Mouse (Mus musculus): ENCODE measurements around the gene Rgp1. TPM values are rescaled to one million over a fixed set of nuclear protein-coding genes. Genes with fewer than 3 reads are reported as not detected.

The Rgp1 gene
- polyA plus RNA-seq, 1 experiment from 2014 or later, result 38.7 TPM

- Histone ChIP-seq H3K27ac (ENCODE audit: low read depth, low read length) (no peak overlapping the region), H3K27me3 (ENCODE audit: control insufficient read depth, insufficient read depth, low read length) (no peaks in the 10 kb centered on the region), H3K9ac (ENCODE audit: low read length) (no peak overlapping the region), H3K36me3 (ENCODE audit: control insufficient read depth, insufficient read depth, low read length) (peaks cover 6% of the 10 kb centered on the region; the same call in 1 of the 2 replicates), H3K4me1 (replicated peaks; ENCODE audit: control insufficient read depth, insufficient read depth, low read length) (peaks cover 13% of the 10 kb centered on the region; the same call in 1 of the 2 replicates), H3K4me3 (ENCODE audit: low read depth, low read length) (no peak overlapping the region), H3K9me3 (ENCODE audit: control insufficient read depth, low read length) (no peaks in the 10 kb centered on the region), H3K4me2 (ENCODE audit: low read depth, low read length, severe bottlenecking) (no peak overlapping the region)
- no peak for DNase-seq (ENCODE audit: low spot score)
- no peak for ATAC-seq (replicated peaks; ENCODE audit: low FRiP score)
- 63% methylated on average over 2 of the region's 2 CpGs for WGBS
Measured at GRCm38 (mm10) chr4:43564231-43564630, 14.3 kb upstream of the Rgp1 start.

GRCm38 (mm10) chr4:43567140-43567539 lies 11.4 kb upstream of the Rgp1 start:
- 92% methylated on average over 9 of the region's 9 CpGs for WGBS
- peaks cover 10% of the 10 kb centered on the region for H3K36me3 ChIP-seq (ENCODE audit: control insufficient read depth, insufficient read depth, low read length)
- no peak overlapping the region for H3K4me2 ChIP-seq (ENCODE audit: low read depth, low read length, severe bottlenecking)
- no peak overlapping the region for H3K4me3 ChIP-seq (ENCODE audit: low read depth, low read length)
- no peaks in the 10 kb centered on the region for H3K27me3 ChIP-seq (ENCODE audit: control insufficient read depth, insufficient read depth, low read length)
- no peak overlapping the region for H3K9ac ChIP-seq (ENCODE audit: low read length)
- ATAC-seq (replicated peaks; ENCODE audit: low FRiP score), result no peak
- no peak for DNase-seq (ENCODE audit: low spot score)
- 0 out of 2 replicates have a peak, but pooled peaks cover 2% of the 10 kb centered on the region for H3K4me1 ChIP-seq (replicated peaks; ENCODE audit: control insufficient read depth, insufficient read depth, low read length)
- H3K9me3 ChIP-seq (ENCODE audit: control insufficient read depth, low read length), result no peaks in the 10 kb centered on the region
- H3K27ac ChIP-seq (ENCODE audit: low read depth, low read length), result no peak overlapping the region

- Histone ChIP-seq H3K9me3 (ENCODE audit: control insufficient read depth, low read length) (no peaks in the 10 kb centered on the region), H3K27me3 (ENCODE audit: control insufficient read depth, insufficient read depth, low read length) (no peaks in the 10 kb centered on the region), H3K36me3 (ENCODE audit: control insufficient read depth, insufficient read depth, low read length) (peaks cover 9% of the 10 kb centered on the region), H3K4me3 (ENCODE audit: low read depth, low read length) (no peak overlapping the region), H3K4me2 (ENCODE audit: low read depth, low read length, severe bottlenecking) (no peak overlapping the region), H3K4me1 (replicated peaks; ENCODE audit: control insufficient read depth, insufficient read depth, low read length) (peaks cover 4% of the 10 kb centered on the region; the same call in 1 of the 2 replicates), H3K9ac (ENCODE audit: low read length) (no peak overlapping the region), H3K27ac (ENCODE audit: low read depth, low read length) (no peak overlapping the region)
- DNase-seq (ENCODE audit: low spot score), result no peak
- ATAC-seq (replicated peaks; ENCODE audit: low FRiP score), result no peak
- WGBS, result 86% methylated on average over 6 of the region's 6 CpGs
Measured at GRCm38 (mm10) chr4:43571395-43572045, 7.0 kb upstream of the Rgp1 start.

- Histone ChIP-seq H3K36me3 (ENCODE audit: control insufficient read depth, insufficient read depth, low read length) (peaks cover 4% of the 10 kb centered on the region), H3K4me2 (ENCODE audit: low read depth, low read length, severe bottlenecking) (no peak overlapping the region)
- WGBS, result 93% methylated on average over 4 of the region's 4 CpGs
Measured at GRCm38 (mm10) chr4:43573561-43573960, 5.0 kb upstream of the Rgp1 start.

GRCm38 (mm10) chr4:43575356-43575755 lies 3.2 kb upstream of the Rgp1 start:
- no peak overlapping the region for H3K9ac ChIP-seq (ENCODE audit: low read length)
- no peaks in the 10 kb centered on the region for H3K9me3 ChIP-seq (ENCODE audit: control insufficient read depth, low read length)
- H3K4me1 ChIP-seq (replicated peaks; ENCODE audit: control insufficient read depth, insufficient read depth, low read length), result peaks cover 15% of the 10 kb centered on the region; the same call in 1 of the 2 replicates
- WGBS, result 57% methylated on average over 2 of the region's 2 CpGs
- H3K27me3 ChIP-seq (ENCODE audit: control insufficient read depth, insufficient read depth, low read length), result no peaks in the 10 kb centered on the region
- no peak overlapping the region for H3K4me3 ChIP-seq (ENCODE audit: low read depth, low read length)
- no peaks in the 10 kb centered on the region; the same call in 1 of the 2 replicates for H3K36me3 ChIP-seq (ENCODE audit: control insufficient read depth, insufficient read depth, low read length)
- H3K4me2 ChIP-seq (ENCODE audit: low read depth, low read length, severe bottlenecking), result 0 out of 2 replicates have a peak overlapping the region, but pooled peaks have one; percentile 12
- DNase-seq (ENCODE audit: low spot score), result no peak
- no peak for ATAC-seq (replicated peaks; ENCODE audit: low FRiP score)
- no peak overlapping the region for H3K27ac ChIP-seq (ENCODE audit: low read depth, low read length)

More at GRCm38 (mm10) chr4:43573561-43573960, 5.0 kb upstream of the Rgp1 start:
- Histone ChIP-seq H3K27ac (ENCODE audit: low read depth, low read length) (no peak overlapping the region), H3K9ac (ENCODE audit: low read length) (no peak overlapping the region), H3K27me3 (ENCODE audit: control insufficient read depth, insufficient read depth, low read length) (no peaks in the 10 kb centered on the region), H3K4me1 (replicated peaks; ENCODE audit: control insufficient read depth, insufficient read depth, low read length) (peaks cover 15% of the 10 kb centered on the region; the same call in 1 of the 2 replicates), H3K9me3 (ENCODE audit: control insufficient read depth, low read length) (no peaks in the 10 kb centered on the region), H3K4me3 (ENCODE audit: low read depth, low read length) (no peak overlapping the region)
- no peak for DNase-seq (ENCODE audit: low spot score)
- ATAC-seq (replicated peaks; ENCODE audit: low FRiP score), result no peak

GRCm38 (mm10) chr4:43577237-43577881 lies 1.2 kb upstream of the Rgp1 start:
- no peak for ATAC-seq (replicated peaks; ENCODE audit: low FRiP score)
- DNase-seq (ENCODE audit: low spot score), result no peak
- Histone ChIP-seq H3K4me1 (replicated peaks; ENCODE audit: control insufficient read depth, insufficient read depth, low read length) (peaks cover 15% of the 10 kb centered on the region; the same call in 1 of the 2 replicates), H3K9ac (ENCODE audit: low read length) (peak overlapping the region; percentile 90), H3K4me2 (ENCODE audit: low read depth, low read length, severe bottlenecking) (peak overlapping the region; percentile 94), H3K4me3 (ENCODE audit: low read depth, low read length) (peak overlapping the region; percentile 83), H3K27me3 (ENCODE audit: control insufficient read depth, insufficient read depth, low read length) (no peaks in the 10 kb centered on the region), H3K36me3 (ENCODE audit: control insufficient read depth, insufficient read depth, low read length) (no peaks in the 10 kb centered on the region; the same call in 1 of the 2 replicates), H3K9me3 (ENCODE audit: control insufficient read depth, low read length) (no peaks in the 10 kb centered on the region), H3K27ac (ENCODE audit: low read depth, low read length) (no peak overlapping the region)
- WGBS, result 58% methylated on average over 8 of the region's 8 CpGs

GRCm38 (mm10) chr4:43579256-43579655 lies 741 bp downstream of the Rgp1 start:
- 11% methylated on average over 10 of the region's 10 CpGs for WGBS
- no peak for ATAC-seq (replicated peaks; ENCODE audit: low FRiP score)
- peak overlapping the region; percentile 83 for H3K4me3 ChIP-seq (ENCODE audit: low read depth, low read length)
- peak overlapping the region; percentile 94 for H3K4me2 ChIP-seq (ENCODE audit: low read depth, low read length, severe bottlenecking)
- no peaks in the 10 kb centered on the region for H3K9me3 ChIP-seq (ENCODE audit: control insufficient read depth, low read length)
- DNase-seq (ENCODE audit: low spot score), result no peak
- no peak overlapping the region for H3K27ac ChIP-seq (ENCODE audit: low read depth, low read length)
- peaks cover 15% of the 10 kb centered on the region; the same call in 1 of the 2 replicates for H3K4me1 ChIP-seq (replicated peaks; ENCODE audit: control insufficient read depth, insufficient read depth, low read length)
- peaks cover 7% of the 10 kb centered on the region for H3K36me3 ChIP-seq (ENCODE audit: control insufficient read depth, insufficient read depth, low read length)
- peak overlapping the region; percentile 90 for H3K9ac ChIP-seq (ENCODE audit: low read length)
- no peaks in the 10 kb centered on the region for H3K27me3 ChIP-seq (ENCODE audit: control insufficient read depth, insufficient read depth, low read length)

GRCm38 (mm10) chr4:43579731-43580130 lies 1.2 kb downstream of the Rgp1 start:
- ATAC-seq (replicated peaks; ENCODE audit: low FRiP score), result no peak

More at GRCm38 (mm10) chr4:43579731-43580130, 1.2 kb downstream of the Rgp1 start:
- H3K9ac ChIP-seq (ENCODE audit: low read length), result peak overlapping the region; percentile 90; the same call in 1 of the 2 replicates
- WGBS, result 79% methylated on average over 6 of the region's 6 CpGs
- H3K9me3 ChIP-seq (ENCODE audit: control insufficient read depth, low read length), result no peaks in the 10 kb centered on the region
- H3K4me1 ChIP-seq (replicated peaks; ENCODE audit: control insufficient read depth, insufficient read depth, low read length), result peaks cover 15% of the 10 kb centered on the region; the same call in 1 of the 2 replicates
- peak overlapping the region; percentile 94 for H3K4me2 ChIP-seq (ENCODE audit: low read depth, low read length, severe bottlenecking)
- peak overlapping the region; percentile 83 for H3K4me3 ChIP-seq (ENCODE audit: low read depth, low read length)
- no peak overlapping the region for H3K27ac ChIP-seq (ENCODE audit: low read depth, low read length)
- H3K27me3 ChIP-seq (ENCODE audit: control insufficient read depth, insufficient read depth, low read length), result no peaks in the 10 kb centered on the region
- peaks cover 7% of the 10 kb centered on the region for H3K36me3 ChIP-seq (ENCODE audit: control insufficient read depth, insufficient read depth, low read length)
- DNase-seq (ENCODE audit: low spot score), result no peak

Data from forebrain, embryonic 11.5 days (tissue).